Mouse (Mus musculus) v-Abl transformed pro-B cells (cell line): Measurements from ENCODE around the gene Dock10.

Experiments used
- in situ Hi-C, 2 experiments: fragments of 400-800 bp; cut with MboI; formaldehyde crosslinking; loops; one replicate each; pipeline ENCODE4 v1.15.1; 2025; ENCODE audit not compliant: unreplicated experiment in 2 of 2

The Dock10 gene

GRCm38 (mm10) chr1:80730582-80730981 lies 27.7 kb downstream of the Dock10 start:
- in situ Hi-C loops, result loop anchor here (5.0 to 25.0 kb wide), 3 partner anchors 97 to 1557 kb away; partner anchors contain the start of gene Irs1 (in 1 of the 2)

DNA sequence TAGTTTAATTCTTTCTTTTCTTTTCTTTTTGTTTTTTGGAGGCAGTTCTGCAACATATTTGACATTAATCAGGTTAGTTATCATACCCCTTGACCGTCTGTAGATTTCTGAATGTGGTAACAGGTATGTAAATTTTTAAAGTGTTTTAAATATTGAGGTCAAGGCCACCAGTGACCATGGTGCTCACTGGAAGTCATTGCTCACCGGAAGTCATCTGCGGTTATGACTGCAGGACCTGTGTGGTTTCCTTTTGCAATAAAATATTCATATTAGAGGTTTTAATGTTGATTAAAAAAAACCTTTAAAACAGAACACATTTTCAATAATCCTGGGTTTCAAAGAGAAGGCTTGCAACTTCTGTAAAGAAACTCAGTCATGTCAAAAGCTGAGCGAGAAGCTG lies 28.2 kb downstream of the Dock10 start:
- in situ Hi-C loops, result loop anchor here (5.0 to 25.0 kb wide), 3 partner anchors 97 to 1557 kb away; partner anchors contain the start of gene Irs1 (in 1 of the 2)

DNA sequence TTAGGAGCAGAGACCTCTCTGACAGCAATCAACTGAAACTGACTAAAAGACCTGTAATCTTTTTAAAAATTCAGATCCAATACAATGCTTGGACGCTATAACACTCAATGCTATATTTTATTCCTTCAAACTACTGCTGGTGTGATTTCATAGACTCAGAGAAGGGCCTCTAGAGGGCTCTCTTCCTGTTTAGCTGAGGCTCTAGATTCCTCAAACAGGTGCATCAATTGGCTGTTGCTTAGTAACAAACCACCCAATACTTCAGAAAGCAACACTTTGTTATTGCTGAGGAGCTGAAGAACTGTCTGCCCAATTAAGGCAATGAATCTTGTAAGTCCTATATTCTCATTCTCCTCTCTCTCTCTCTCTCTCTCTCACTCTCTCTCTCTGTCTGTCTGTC lies 30.1 kb downstream of the Dock10 start:
- in situ Hi-C loops, result loop anchor here (5.0 to 25.0 kb wide), 8 partner anchors 146 to 1559 kb away; partner anchors contain the start of gene Irs1 (in 1 of the 2)

DNA sequence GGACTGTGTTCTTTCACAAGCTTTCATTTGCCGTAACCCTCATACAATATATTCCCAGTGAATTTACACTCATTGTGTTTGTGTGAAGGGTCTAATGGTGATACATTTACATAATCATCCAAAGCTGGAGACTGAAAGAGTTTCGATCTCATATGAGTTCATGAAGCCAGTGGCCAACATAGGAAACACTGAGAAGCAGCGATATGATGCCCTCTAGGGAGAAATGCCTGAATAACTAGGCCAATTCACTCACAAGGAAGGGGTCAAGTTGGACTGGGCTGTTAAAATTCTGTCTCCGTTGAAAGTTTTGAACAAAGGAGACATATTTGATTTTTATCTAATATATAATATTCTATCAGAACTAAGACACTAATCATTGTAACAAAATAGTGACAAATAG lies 30.9 kb downstream of the Dock10 start:
- in situ Hi-C loops, result loop anchor here (5.0 to 25.0 kb wide), 8 partner anchors 145 to 1560 kb away; partner anchors contain the start of gene Irs1 (in 1 of the 2)

DNA sequence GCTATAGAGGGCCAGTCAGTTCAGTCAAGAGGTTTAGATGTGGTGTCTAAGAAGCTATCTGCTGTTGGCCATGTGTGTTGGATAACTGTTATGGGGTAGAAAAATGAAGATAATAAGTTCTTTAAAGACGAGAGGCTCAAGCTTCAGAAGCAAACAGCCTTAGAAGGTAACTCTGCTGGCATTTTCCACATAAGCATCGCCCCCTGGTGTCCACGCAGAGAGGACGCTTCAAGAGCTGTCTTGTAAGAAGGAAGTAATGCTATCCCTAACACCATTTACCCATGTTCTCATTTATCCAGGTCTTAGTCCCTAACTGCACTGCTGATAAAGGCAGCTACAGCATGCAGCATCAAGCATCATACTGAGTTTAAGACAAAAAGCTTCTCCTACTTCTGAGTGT lies 35.7 kb downstream of the Dock10 start:
- in situ Hi-C loops, result loop anchor here in 1 of 2 experiments (5.0 to 10.0 kb wide), 4 partner anchors 55 to 538 kb away; no protein-coding TSS in a partner anchor

DNA sequence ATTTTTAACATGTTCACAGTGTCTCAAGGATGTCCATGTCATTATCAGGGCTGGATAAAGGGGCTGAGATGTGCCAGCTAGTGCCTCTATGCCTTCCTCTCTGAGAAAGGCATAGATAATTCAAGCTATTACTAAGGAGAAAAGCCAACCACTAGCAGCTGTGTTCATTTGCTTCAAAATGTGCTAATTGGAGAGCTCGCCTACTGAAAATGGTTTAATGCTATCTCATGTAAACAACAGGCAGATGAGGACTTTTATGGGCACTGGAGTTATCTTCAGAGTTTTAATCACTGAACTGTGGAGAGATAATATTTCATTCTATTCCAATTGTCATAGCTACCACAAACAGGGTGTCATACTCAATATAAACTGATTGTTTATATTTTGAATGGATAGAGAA lies 36.3 kb downstream of the Dock10 start:
- in situ Hi-C loops, result loop anchor here in 1 of 2 experiments (5.0 to 10.0 kb wide), 4 partner anchors 55 to 537 kb away; no protein-coding TSS in a partner anchor

DNA sequence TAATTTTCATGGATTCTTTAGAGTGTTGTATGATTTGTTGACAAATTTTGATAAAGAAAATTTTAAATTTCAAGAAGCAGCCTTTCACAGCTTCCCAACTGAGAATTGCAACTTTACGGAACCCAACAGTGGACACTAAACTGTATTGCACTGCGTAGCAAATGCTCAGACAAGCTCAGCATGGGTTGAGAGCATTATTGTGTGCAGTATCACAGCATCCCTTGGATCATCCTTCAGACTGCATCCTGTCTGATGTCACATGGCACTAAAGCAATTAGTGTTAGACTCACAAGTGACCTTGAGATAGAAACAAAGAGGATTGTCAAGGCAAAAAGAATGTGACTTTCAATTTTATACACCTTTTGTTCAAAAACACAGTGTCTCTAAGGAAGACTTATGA lies 37.1 kb downstream of the Dock10 start:
- in situ Hi-C loops, result loop anchor here in 1 of 2 experiments (5.0 to 10.0 kb wide), 4 partner anchors 54 to 536 kb away; no protein-coding TSS in a partner anchor

DNA sequence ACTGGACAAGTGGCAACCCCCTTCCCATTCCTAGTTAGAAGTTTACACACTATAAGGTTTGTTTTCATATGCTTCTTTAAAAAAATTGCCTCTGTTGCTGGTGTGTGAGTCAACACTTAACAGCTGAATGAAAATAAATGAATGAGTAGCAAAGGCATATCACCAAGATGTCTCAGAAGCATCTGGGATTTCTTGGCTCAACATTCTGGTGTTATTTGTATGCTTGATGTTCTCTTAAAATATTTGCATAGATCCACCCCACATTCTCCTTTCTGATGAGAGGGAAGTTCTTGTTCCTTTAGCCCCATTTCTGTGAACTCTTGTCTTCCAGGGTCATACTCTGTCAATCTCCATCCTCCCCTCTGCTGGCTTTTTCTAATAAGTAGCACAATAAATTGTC lies 38.2 kb downstream of the Dock10 start:
- in situ Hi-C loops, result loop anchor here in 1 of 2 experiments (5.0 to 10.0 kb wide), 4 partner anchors 53 to 535 kb away; no protein-coding TSS in a partner anchor

- in situ Hi-C loops, result no loop called here
Observed at GRCm38 (mm10) chr1:80719436-80719835, 38.9 kb downstream of the Dock10 start.

DNA sequence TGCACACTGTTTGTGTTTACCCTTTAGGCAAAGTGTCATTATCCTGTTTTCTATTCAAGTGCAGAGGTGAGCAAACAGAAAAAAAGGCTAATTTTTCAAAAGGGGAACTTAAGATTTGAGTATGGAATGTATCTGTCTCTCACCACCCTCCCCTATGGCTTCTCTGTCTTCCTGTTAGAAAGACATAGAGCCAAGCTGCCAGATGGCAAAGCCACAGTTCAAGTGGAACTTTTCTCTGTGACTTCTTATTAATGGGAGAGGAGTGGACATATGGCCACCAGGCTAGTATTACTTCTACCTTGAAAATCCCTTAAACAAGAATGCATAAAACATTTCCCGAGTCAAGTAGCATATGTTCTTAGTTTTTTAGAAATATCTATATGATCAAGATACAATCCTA lies 39.7 kb downstream of the Dock10 start:
- in situ Hi-C loops, result no loop called here

DNA sequence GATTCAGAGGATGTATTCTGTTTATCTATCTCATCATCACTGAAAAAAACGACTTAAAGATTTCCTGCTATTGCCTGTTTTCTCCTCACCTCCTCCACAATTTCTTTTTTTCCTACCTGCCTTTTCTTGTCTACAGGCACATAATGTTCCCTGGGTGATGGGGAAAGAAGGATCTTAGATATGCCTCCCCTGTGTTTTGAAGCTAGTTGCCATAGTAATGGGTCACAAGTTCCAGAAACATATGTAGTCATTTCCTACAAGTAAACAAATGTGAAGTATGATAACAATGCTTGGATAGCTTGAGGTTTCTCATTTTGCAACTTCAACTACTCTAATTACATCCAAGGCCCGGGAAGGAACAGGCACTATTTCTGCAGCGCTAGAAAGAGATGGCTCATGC lies 42.4 kb downstream of the Dock10 start:
- in situ Hi-C loops, result no loop called here

DNA sequence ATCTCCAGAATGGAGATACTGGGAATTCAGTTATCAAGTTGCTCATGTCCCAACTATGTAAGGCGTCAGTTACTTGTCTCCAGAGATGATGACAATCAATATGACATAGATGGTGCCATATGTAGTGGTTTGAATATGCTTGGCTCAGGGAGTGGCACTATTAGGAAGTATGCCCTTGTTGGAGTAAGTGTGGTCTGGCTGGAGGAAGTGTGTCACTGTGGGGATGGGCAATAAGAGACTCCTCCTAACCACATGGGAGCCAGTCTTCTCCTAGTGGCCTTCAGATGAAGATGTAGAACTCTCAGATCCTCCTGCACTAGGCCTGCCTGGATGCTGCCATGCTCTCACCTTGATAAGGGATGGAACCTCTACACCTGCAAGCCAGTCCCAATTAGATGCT lies 44.4 kb downstream of the Dock10 start:
- in situ Hi-C loops, result no loop called here

GRCm38 (mm10) chr1:80710607-80711261 lies 47.6 kb downstream of the Dock10 start:
- in situ Hi-C loops, result no loop called here

GRCm38 (mm10) chr1:80710097-80710541 lies 48.2 kb downstream of the Dock10 start:
- in situ Hi-C loops, result no loop called here

DNA sequence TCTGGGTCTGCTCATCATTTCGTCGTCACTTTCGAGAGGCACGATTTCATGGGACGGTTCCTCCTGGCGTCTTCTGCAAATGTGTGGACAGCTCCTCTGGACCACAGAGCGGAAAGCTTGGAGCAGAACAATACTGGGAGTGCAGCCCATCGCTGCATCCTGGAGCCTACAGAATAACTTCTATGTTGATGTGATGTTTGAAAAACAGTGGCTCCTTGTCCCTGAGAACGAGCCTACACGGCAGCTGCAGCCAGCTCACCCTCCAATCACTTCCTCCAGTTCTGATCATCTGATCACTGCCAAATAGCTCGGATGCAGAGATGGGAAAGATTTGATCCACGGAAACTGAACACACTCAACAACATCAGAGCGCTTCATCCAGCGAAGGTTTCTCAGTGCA lies 49.0 kb downstream of the Dock10 start:
- in situ Hi-C loops, result loop anchor here in 1 of 2 experiments (5.0 kb wide), 1 partner anchor 42 kb away; no protein-coding TSS in a partner anchor

- in situ Hi-C loops, result no loop called here
Observed at GRCm38 (mm10) chr1:80703279-80703678, 55.0 kb downstream of the Dock10 start.

- in situ Hi-C loops, result no loop called here
Observed at GRCm38 (mm10) chr1:80676004-80676673, 82.2 kb downstream of the Dock10 start.

GRCm38 (mm10) chr1:80671730-80672129 lies 86.6 kb downstream of the Dock10 start:
- in situ Hi-C loops, result no loop called here

DNA sequence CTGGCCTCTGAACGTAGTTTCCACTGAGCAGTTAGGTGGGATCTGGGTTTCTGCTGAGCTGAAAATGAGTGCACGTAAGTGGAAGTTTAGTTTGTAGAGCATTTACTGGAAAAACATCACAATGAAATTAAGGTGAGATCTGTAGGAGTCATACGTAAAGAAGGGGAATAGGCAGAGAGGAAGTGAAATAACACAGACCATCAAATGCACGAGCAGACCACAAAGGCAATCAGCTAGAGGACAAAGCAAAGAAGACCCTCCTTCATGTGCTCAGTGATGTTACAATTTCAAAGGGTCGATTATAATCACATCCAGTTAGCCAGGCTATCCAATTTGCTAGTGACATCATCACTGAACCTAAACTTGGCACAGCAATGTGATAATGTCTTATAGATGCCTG lies 87.3 kb downstream of the Dock10 start:
- in situ Hi-C loops, result no loop called here

- in situ Hi-C loops, result no loop called here
Observed at GRCm38 (mm10) chr1:80670387-80670786, 87.9 kb downstream of the Dock10 start.

GRCm38 (mm10) chr1:80665761-80666160 lies 92.6 kb downstream of the Dock10 start:
- in situ Hi-C loops, result loop anchor here (5.0 to 10.0 kb wide), 3 partner anchors 42 to 57 kb away; no protein-coding TSS in a partner anchor
